In genomic region chr11:97450305-97450922, GRCm38 (mm10) we compare ENCODE assay signal across 9 mouse cellular contexts. TPM values are rescaled to one million over a fixed set of nuclear protein-coding genes. Genes with fewer than 3 reads are reported as not detected.
DNase-seq lines count a peak whose midpoint lies in the region; ATAC-seq and TF ChIP-seq lines count a peak whose summit lies in the region.
"Had no signal": no experiment of that assay in that cellular context is flagged by ENCODE, and none has a peak within 500 bp of the region (broad histone marks: within the 10 kb centered on the region; RNA-seq: fewer than 3 reads in every experiment).

No protein-coding gene starts in this region.

- peak overlapping the region; percentile 80 for H3K4me2 ChIP-seq in forebrain, embryonic 11.5 days (ENCODE audit: low read depth, low read length, severe bottlenecking)
- peak overlapping the region; percentile 92 for H3K4me2 ChIP-seq in hindbrain, embryonic 14.5 days (replicated peaks)

- H3K27me3 ChIP-seq in forebrain, embryonic 11.5 days (ENCODE audit: control insufficient read depth, insufficient read depth, low read length), result no peaks in the 10 kb centered on the region
- no peaks in the 10 kb centered on the region for H3K27me3 ChIP-seq in hindbrain, embryonic 14.5 days (ENCODE audit: control insufficient read depth, insufficient read depth, low read length)

- H3K36me3 ChIP-seq in forebrain, embryonic 11.5 days (ENCODE audit: control insufficient read depth, insufficient read depth, low read length), result no peaks in the 10 kb centered on the region; the same call in 1 of the 2 replicates
- peaks cover 44% of the 10 kb centered on the region for H3K36me3 ChIP-seq in hindbrain, embryonic 14.5 days (replicated peaks; ENCODE audit: control insufficient read depth, insufficient read depth)

- DNase-seq in layer of hippocampus, adult 2 months (ENCODE audit: low spot score in 2 of 2), result peak in 1 of 2 experiments; percentile 39
- no peak for DNase-seq in layer of hippocampus, postnatal 10 days (ENCODE audit: low spot score in 2 of 2)
- DNase-seq in adrenal gland, adult 8-10 months, result peak; percentile 66
- no peak for DNase-seq in forebrain, embryonic 11.5 days (ENCODE audit: low spot score)
- no peak for DNase-seq in hindbrain, embryonic 14.5 days (ENCODE audit: low spot score)
- DNase-seq in lung, postnatal 36 days, result peak; percentile 60
- DNase-seq in ovary, postnatal 14 days (ENCODE audit: low spot score), result no peak

- peak overlapping the region; percentile 55 for H3K9ac ChIP-seq in forebrain, embryonic 11.5 days (ENCODE audit: low read length)
- H3K9ac ChIP-seq in hindbrain, embryonic 14.5 days, result peak overlapping the region; percentile 76

- TF ChIP-seq CTCF in layer of hippocampus, adult 2 months (conservative IDR thresholded peaks at IDR 0.05), result no peak

- peak; percentile 19; the same call in 1 of the 2 replicates for ATAC-seq in forebrain, embryonic 11.5 days (replicated peaks; ENCODE audit: low FRiP score)
- peak; percentile 39 for ATAC-seq in hindbrain, embryonic 14.5 days (ENCODE audit: low FRiP score)
- ATAC-seq in megakaryocyte progenitor cell, adult 5-6 weeks (replicated peaks; ENCODE audit: poor library complexity), result no peak

- peak overlapping the region; percentile 96 for H3K27ac ChIP-seq in layer of hippocampus, adult 2 months
- H3K27ac ChIP-seq in forebrain, embryonic 11.5 days (ENCODE audit: low read depth, low read length), result no peak overlapping the region
- H3K27ac ChIP-seq in hindbrain, embryonic 14.5 days, result peak overlapping the region; percentile 81

- H3K9me3 ChIP-seq in forebrain, embryonic 11.5 days (ENCODE audit: control insufficient read depth, low read length), result no peaks in the 10 kb centered on the region
- H3K9me3 ChIP-seq in hindbrain, embryonic 14.5 days (ENCODE audit: control insufficient read depth, low read length), result no peaks in the 10 kb centered on the region

- peaks cover 9% of the 10 kb centered on the region for H3K4me1 ChIP-seq in forebrain, embryonic 11.5 days (replicated peaks; ENCODE audit: control insufficient read depth, insufficient read depth, low read length)
- H3K4me1 ChIP-seq in hindbrain, embryonic 14.5 days (replicated peaks; ENCODE audit: control insufficient read depth, insufficient read depth, low read length), result peaks cover 44% of the 10 kb centered on the region

- peak overlapping the region; percentile 60 for H3K4me3 ChIP-seq in layer of hippocampus, adult 2 months
- H3K4me3 ChIP-seq in forebrain, embryonic 11.5 days (ENCODE audit: low read depth, low read length), result peak overlapping the region; percentile 34
- peak overlapping the region; percentile 59 for H3K4me3 ChIP-seq in hindbrain, embryonic 14.5 days (replicated peaks; ENCODE audit: low read length)

- 24% methylated on average over 10 of the region's 10 CpGs for WGBS in forebrain, embryonic 11.5 days
- WGBS in hindbrain, embryonic 14.5 days, result 25% methylated on average over 10 of the region's 10 CpGs

RNA-seq across cellular contexts. Expression of gene Arhgap23, which starts 35.1 kb away (rescaled TPM):
- total RNA-seq in layer of hippocampus, adult 2 months (2021), result 10 to 100 TPM; 66.0 to 74.1 TPM
- total RNA-seq in layer of hippocampus, postnatal 10 days (2021), result 10 to 100 TPM; 73.3 to 77.4 TPM
- 10 to 100 TPM; 23.3 to 36.4 (median 31.8) TPM for total RNA-seq in adrenal gland, adult 8-10 months (2022)
- polyA plus RNA-seq in forebrain, embryonic 11.5 days (2014; fragmentation: Nextera tagmentation; extraction: Ambion mirVana), result 3.2 and 4.8 TPM in 2 replicates
- polyA plus RNA-seq in hindbrain, embryonic 14.5 days (2014; fragmentation: Nextera tagmentation; extraction: Ambion mirVana), result 8.5 and 10.0 TPM in 2 replicates
- 6.3 and 8.0 TPM in 2 replicates for total RNA-seq in megakaryocyte progenitor cell, adult 5-6 weeks (2015)
- 5.6 and 6.1 TPM in 2 replicates for total RNA-seq in megakaryocyte progenitor cell, adult 5-6 weeks (2017)

RNA-seq across cellular contexts. Expression of gene 4933428G20Rik, which starts 49.7 kb away (rescaled TPM):
- total RNA-seq in layer of hippocampus, adult 2 months (2021), result under 1 TPM in 1 of 2 experiments, not detected in 1; 0.25 TPM
- total RNA-seq in layer of hippocampus, postnatal 10 days (2021), result under 1 TPM in 1 of 2 experiments, not detected in 1; 0.22 TPM
- under 1 TPM in 3 of 4 experiments, not detected in 1; 0.35 to 0.80 (median 0.45) TPM for total RNA-seq in adrenal gland, adult 8-10 months (2022)
- polyA plus RNA-seq in forebrain, embryonic 11.5 days (2014; fragmentation: Nextera tagmentation; extraction: Ambion mirVana), result 0.17 TPM in 1 of 2 replicates, not detected in the other
- 0.41 TPM in 1 of 2 replicates, not detected in the other for polyA plus RNA-seq in hindbrain, embryonic 14.5 days (2014; fragmentation: Nextera tagmentation; extraction: Ambion mirVana)
- not detected in 2 replicates for total RNA-seq in megakaryocyte progenitor cell, adult 5-6 weeks (2015)
- total RNA-seq in megakaryocyte progenitor cell, adult 5-6 weeks (2017), result not detected in 2 replicates
- total RNA-seq: left cerebral cortex, postnatal 25 days had no signal

Comparison
In these comparisons a context has a peak if more than half of its experiments do, and no peak if none do; other contexts are left out.
1. DNase-seq: peak in adrenal gland, adult 8-10 months (single experiment) and lung, postnatal 36 days (single experiment); none in layer of hippocampus, postnatal 10 days (0 of 2), forebrain, embryonic 11.5 days (single experiment), hindbrain, embryonic 14.5 days (single experiment) and ovary, postnatal 14 days (single experiment).
2. Peak in every context shown above with its lines, with median percentiles within 50 percentile points of each other: H3K4me3 ChIP-seq.